Mouse (Mus musculus) erythroblast, embryonic 14.5 days (primary cell): ENCODE data around the gene Uqcc1.

Source experiments
- GATA1 ChIP-seq: IDR thresholded peaks from 2 replicates; pipeline ENCODE4 v1.6.1; 2012; ENCODE audit warnings: low read length, inconsistent platforms, mixed read lengths
- TAL1 ChIP-seq: IDR thresholded peaks from 3 replicates; pipeline ENCODE4 v1.6.1; 2012; ENCODE audit warnings: low read length, inconsistent platforms, mixed read lengths

- TF ChIP-seq GATA1 (no peak), TAL1 (no peak)
Measured at GRCm38 (mm10) chr2:155846930-155847329, 83.2 kb downstream of the Uqcc1 start.
